Mouse (Mus musculus): Measurements from ENCODE around the gene Klhdc8b. TPM values are rescaled to one million over a fixed set of nuclear protein-coding genes. Genes with fewer than 3 reads are reported as not detected.

Klhdc8b gene
- polyA plus RNA-seq (2021; fragmentation: Nextera tagmentation) = 15.7 and 17.0 TPM in 2 replicates
- long read RNA-seq, experiment 1, full-length matches to known transcripts = 18 of 29 reads
- long read RNA-seq, experiment 1, partial matches to known transcripts = 10 of 29 reads
- long read RNA-seq, experiment 1, other reads (novel, unspliced or antisense) = 1 of 29 reads
- long read RNA-seq, experiment 2, transcript Klhdc8b-201 (6 exons, 1,897 nt) = major isoform, 84 of 91 reads
- long read RNA-seq, experiment 2, partial matches to known transcripts = 2 of 91 reads
- long read RNA-seq, experiment 2, other reads (novel, unspliced or antisense) = 5 of 91 reads

DNA sequence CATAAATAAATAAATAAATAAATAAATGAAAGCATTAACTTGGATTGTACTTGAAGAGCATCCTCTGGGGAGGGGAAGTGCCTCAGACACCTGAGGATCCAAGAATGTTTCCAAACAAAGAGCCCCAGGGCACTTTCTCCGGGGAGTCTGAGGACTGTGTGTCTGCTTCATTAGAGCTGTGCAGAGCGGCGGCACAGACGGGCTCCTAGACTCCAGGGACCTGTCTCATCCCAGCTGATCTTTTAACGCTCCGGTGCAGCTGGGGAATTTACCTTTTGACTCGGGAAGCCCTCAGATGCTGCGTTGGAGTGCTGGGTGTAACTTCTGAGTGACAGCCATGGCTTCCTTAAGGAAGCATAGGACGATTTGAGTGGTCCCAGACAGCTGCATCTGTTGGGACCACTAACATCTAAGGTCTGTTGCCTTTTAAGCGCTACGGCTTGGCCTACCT is at the start of gene Klhdc8b:
Gene Klhdc8b (minus strand): TSS at position 401 of the 451 bp plus-strand sequence.

DNA sequence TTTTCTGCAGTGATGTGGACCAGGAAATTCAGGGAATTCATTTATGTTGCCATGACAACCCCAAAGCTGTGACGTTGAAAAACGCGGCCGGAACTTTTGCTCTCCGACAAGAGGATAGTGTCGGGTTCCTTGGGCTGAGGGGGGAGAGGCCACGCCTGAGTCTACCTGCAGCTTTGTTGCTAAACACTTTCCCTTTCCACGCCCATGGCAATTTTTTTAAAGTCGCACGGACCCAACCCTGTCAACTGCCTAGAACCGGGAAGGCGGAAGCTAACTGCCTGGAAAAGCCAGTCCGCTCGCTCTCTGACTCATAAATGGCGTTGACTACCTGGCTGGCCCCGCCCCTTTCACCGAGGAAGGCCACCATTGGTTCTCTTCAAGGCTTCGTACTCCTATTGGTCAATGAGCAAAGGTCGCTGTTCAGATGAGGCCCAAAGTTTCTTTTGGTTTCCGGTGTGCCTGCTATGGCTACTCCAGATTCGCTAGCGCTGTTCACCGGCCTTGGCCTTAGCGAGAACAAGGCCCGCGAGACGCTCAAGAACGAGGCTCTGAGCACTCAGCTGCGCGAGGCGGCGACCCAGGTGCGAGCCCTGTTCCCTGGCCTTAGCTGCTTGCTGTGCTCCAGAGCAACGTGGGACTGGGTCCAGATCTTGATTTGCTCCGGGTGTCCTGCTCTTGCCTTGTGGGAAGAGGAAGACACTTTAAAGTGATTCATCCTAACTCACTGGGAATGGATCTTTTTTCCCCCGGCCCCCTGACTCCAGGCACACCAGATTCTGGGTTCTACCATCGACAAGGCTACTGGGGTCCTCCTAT is 46.4 kb upstream of the Klhdc8b start, which contains the start of gene Qars:
Gene Qars (plus strand): TSS at position 88 of the 816 bp plus-strand sequence.

DNA sequence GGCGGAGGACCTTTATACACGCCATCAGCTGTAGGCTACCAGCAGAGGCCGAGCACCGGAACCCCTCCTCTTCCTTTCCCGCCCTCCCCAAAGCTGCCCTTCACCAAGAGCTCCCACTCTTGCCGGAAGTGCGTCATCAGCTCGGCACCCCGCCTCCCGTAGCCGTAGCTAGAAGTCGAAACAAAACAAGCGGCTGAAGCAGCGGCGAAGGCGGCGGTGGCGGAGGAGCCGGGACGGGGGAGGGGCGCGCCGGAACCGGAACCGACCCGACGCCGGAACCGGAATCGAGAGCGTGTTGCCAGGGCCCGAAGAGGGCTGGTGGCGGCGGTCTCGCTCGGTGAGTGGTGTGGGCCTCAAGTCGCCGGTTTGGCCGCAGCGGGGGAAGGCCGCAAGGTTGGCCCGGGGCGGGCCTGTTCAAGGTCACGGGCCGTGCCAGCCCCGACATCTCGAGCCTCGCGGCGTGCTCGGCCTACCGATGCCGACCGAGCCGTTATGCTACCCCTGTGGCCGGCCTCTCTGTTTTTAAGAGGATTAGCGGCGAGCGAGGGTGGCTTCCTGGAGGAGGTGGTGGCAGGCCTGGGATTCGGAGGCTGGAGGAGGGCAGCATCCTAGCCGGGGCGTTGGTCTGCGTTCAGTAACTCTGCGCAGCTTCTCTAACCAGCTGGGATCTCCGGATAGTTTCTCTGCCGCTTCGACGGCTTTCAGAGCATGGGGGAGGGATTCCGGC is 29.3 kb upstream of the Klhdc8b start, which contains the start of gene Usp19:
Gene Usp19 (plus strand): TSS at position 44 of the 727 bp plus-strand sequence.

GRCm38 (mm10) chr9:108479721-108480351 is 18.5 kb upstream of the Klhdc8b start, which contains the start of gene Lamb2:
Gene Lamb2, plus strand, starts transcription at chr9:108479736.

DNA sequence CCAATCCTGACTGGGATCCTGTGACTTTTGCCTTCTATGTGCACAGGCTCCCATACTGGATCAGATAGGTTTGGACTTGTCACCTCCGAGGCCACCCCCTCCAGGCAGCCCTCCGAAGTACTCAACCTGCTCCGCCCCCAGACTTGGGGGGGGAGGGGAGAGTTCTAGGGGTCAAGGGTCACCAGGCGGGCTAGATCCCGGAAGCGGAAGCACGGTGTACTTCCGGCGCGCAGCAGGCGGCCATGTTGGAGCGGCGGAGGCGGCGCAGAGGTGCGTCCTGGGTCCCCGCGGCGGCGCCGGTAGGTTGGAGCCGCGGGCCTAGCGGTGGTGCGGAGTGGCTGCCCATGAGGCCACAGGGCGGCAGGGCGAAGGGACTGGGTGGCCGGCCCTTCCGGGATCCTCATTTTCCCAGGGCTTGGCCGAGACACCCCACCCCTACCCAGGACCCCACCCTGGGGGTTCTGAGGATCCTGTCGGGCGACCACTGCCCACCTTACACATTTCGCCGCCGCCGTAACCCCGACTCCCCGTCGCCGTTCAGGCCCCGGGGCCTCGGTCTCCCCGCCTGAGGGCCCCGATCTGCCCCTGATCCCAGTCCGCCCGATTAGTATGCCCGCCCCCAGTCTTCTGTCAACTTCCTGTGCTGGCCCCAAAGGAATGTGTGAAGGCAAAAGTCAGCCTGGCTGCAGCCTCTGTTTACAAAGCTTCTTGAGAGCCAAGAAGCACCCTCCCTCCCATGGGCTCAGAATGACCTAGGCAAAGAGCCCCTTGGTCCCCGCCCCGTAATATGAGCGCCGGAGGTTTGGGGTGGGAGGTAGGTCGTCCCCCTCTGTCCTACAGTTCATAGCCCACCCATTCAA is 832 bp downstream of the Klhdc8b start, which contains the start of gene Ccdc71:
Gene Ccdc71 (plus strand): TSS at position 209 of the 860 bp plus-strand sequence.

GRCm38 (mm10) chr9:108436182-108436581 is 25.2 kb downstream of the Klhdc8b start, which contains the start of gene BC048562:
Gene BC048562, plus strand, starts transcription at chr9:108436482.

GRCm38 (mm10) chr9:108428384-108428783 is 33.0 kb downstream of the Klhdc8b start, which contains the start of gene Ccdc36:
Gene Ccdc36, minus strand, starts transcription at chr9:108428484.

Other genes with a start within 250 kb of the Klhdc8b start
- gene Dag1, start 197.6 kb downstream of the Klhdc8b start, polyA plus RNA-seq (2021; fragmentation: Nextera tagmentation) = 38.6 and 42.0 TPM in 2 replicates
- 136 and 139 TPM in 2 replicates for gene Nicn1, start 171.2 kb downstream of the Klhdc8b start, polyA plus RNA-seq (2021; fragmentation: Nextera tagmentation)
- 31.0 and 64.8 TPM in 2 replicates for gene Amt, start 164.7 kb downstream of the Klhdc8b start, polyA plus RNA-seq (2021; fragmentation: Nextera tagmentation)
- 127 TPM in 2 replicates for gene Rhoa, start 155.5 kb downstream of the Klhdc8b start, polyA plus RNA-seq (2021; fragmentation: Nextera tagmentation)
- 46.6 and 47.4 TPM in 2 replicates for gene Tcta, start 155.4 kb downstream of the Klhdc8b start, polyA plus RNA-seq (2021; fragmentation: Nextera tagmentation)
- 122 and 130 TPM in 2 replicates for gene Gpx1, start 122.7 kb downstream of the Klhdc8b start, polyA plus RNA-seq (2021; fragmentation: Nextera tagmentation)
- gene Usp4, start 113.7 kb downstream of the Klhdc8b start, polyA plus RNA-seq (2021; fragmentation: Nextera tagmentation) = 40.7 and 44.1 TPM in 2 replicates
- 0.15 and 0.29 TPM in 2 replicates for gene 1700102P08Rik, start 68.8 kb downstream of the Klhdc8b start, polyA plus RNA-seq (2021; fragmentation: Nextera tagmentation)
- gene Ccdc36, start 33.1 kb downstream of the Klhdc8b start, polyA plus RNA-seq (2021; fragmentation: Nextera tagmentation) = 0.14 and 0.16 TPM in 2 replicates
- not detected in 2 replicates for gene BC048562, start 25.1 kb downstream of the Klhdc8b start, polyA plus RNA-seq (2021; fragmentation: Nextera tagmentation)
- 21.0 and 22.0 TPM in 2 replicates for gene Ccdc71, start 1.1 kb downstream of the Klhdc8b start, polyA plus RNA-seq (2021; fragmentation: Nextera tagmentation)
- 5.4 and 5.7 TPM in 2 replicates for gene Lamb2, start 18.2 kb upstream of the Klhdc8b start, polyA plus RNA-seq (2021; fragmentation: Nextera tagmentation)
- 14.2 and 15.2 TPM in 2 replicates for gene Usp19, start 29.0 kb upstream of the Klhdc8b start, polyA plus RNA-seq (2021; fragmentation: Nextera tagmentation)
- 35.8 and 45.8 TPM in 2 replicates for gene Qars, start 46.1 kb upstream of the Klhdc8b start, polyA plus RNA-seq (2021; fragmentation: Nextera tagmentation)
- gene Qrich1, start 55.2 kb upstream of the Klhdc8b start, polyA plus RNA-seq (2021; fragmentation: Nextera tagmentation) = 65.3 and 74.5 TPM in 2 replicates
- gene Impdh2, start 98.7 kb upstream of the Klhdc8b start, polyA plus RNA-seq (2021; fragmentation: Nextera tagmentation) = 62.6 and 65.1 TPM in 2 replicates
- gene Ndufaf3, start 105.9 kb upstream of the Klhdc8b start, polyA plus RNA-seq (2021; fragmentation: Nextera tagmentation) = 175 and 180 TPM in 2 replicates
- 96.4 and 106 TPM in 2 replicates for gene Dalrd3, start 108.3 kb upstream of the Klhdc8b start, polyA plus RNA-seq (2021; fragmentation: Nextera tagmentation)
- gene Wdr6, start 117.2 kb upstream of the Klhdc8b start, polyA plus RNA-seq (2021; fragmentation: Nextera tagmentation) = 58.6 and 60.9 TPM in 2 replicates
- gene P4htm, start 136.1 kb upstream of the Klhdc8b start, polyA plus RNA-seq (2021; fragmentation: Nextera tagmentation) = 124 and 135 TPM in 2 replicates
- 15.4 and 16.0 TPM in 2 replicates for gene Arih2, start 187.8 kb upstream of the Klhdc8b start, polyA plus RNA-seq (2021; fragmentation: Nextera tagmentation)
- 6.9 and 8.5 TPM in 2 replicates for gene Slc25a20, start 200.5 kb upstream of the Klhdc8b start, polyA plus RNA-seq (2021; fragmentation: Nextera tagmentation)
- gene Prkar2a, start 227.7 kb upstream of the Klhdc8b start, polyA plus RNA-seq (2021; fragmentation: Nextera tagmentation) = 5.7 and 6.8 TPM in 2 replicates